Mouse (Mus musculus) liver, adult 2 months (tissue): ENCODE measurements around the gene Ifnb1. TPM values are rescaled to one million over a fixed set of nuclear protein-coding genes. Genes with fewer than 3 reads are reported as not detected.

Experiments
- DNase-seq: peaks from one replicate; pipeline ENCODE4 v3.0.0-alpha.2; 2011; ENCODE audit warnings: low read depth, low spot score; ENCODE audit errors: extremely low read depth
- H3K27ac ChIP-seq: fragments of 200-500 bp; replicated peaks from 2 replicates; pipeline ENCODE4 v1.5.1; 2012; ENCODE audit warnings: low read depth, mild to moderate bottlenecking, control low read depth, inconsistent platforms, low read length; ENCODE audit not compliant: insufficient read depth
- H3K27me3 ChIP-seq: fragments of 200-500 bp; 2 replicates; pipeline ENCODE4 v1.6.1; 2012; ENCODE audit warnings: mild to moderate bottlenecking, moderate library complexity, low read length, inconsistent platforms; ENCODE audit not compliant: control insufficient read depth, insufficient read depth
- H3K36me3 ChIP-seq: fragments of 200-500 bp; 2 replicates; pipeline ENCODE4 v1.6.1; 2012; ENCODE audit warnings: low read length, inconsistent platforms; ENCODE audit not compliant: control insufficient read depth, insufficient read depth
- H3K4me1 ChIP-seq: fragments of 200-500 bp; 2 replicates; pipeline ENCODE4 v1.6.1; 2011; ENCODE audit warnings: low read length; ENCODE audit not compliant: control insufficient read depth, insufficient read depth
- H3K4me3 ChIP-seq: fragments of 200-500 bp; 2 replicates; pipeline ENCODE4 v1.5.1; 2011; ENCODE audit warnings: low read depth, mild to moderate bottlenecking, control low read depth, low read length, moderate library complexity; ENCODE audit not compliant: insufficient read depth
- H3K79me2 ChIP-seq: fragments of 200-500 bp; 2 replicates; pipeline ENCODE4 v1.6.1; 2012; ENCODE audit warnings: inconsistent platforms, mild to moderate bottlenecking, low read length, moderate library complexity; ENCODE audit not compliant: control insufficient read depth, insufficient read depth
- H3K9ac ChIP-seq: fragments of 200-500 bp; 2 replicates; pipeline ENCODE4 v1.6.1; 2012; ENCODE audit warnings: low read depth, mild to moderate bottlenecking, control low read depth, inconsistent platforms, low read length
- CTCF ChIP-seq: fragments of 200-500 bp; IDR thresholded peaks from 2 replicates; pipeline ENCODE4 v1.5.1; 2011; ENCODE audit warnings: low read depth, low read length, control low read depth
- POLR2A ChIP-seq: fragments of 200-500 bp; IDR thresholded peaks from 2 replicates; pipeline ENCODE4 v1.6.1; 2011; ENCODE audit warnings: low read length, control low read depth; ENCODE audit not compliant: insufficient read depth; ENCODE audit errors: extremely low read depth
- WGBS: fragments of 180-500 bp; shearing (Covaris S2); methylation state at CpG from one replicate; pipeline ENCODE4 v1.1.7; 2018; 5-methylcytosine and 5-hydroxymethylcytosine counted together
- polyA plus RNA-seq: library from polyadenylated mRNA; depleted of rRNA; stranded (reverse); fragments of >200 nt; gene quantifications from 2 replicates; pipeline ENCODE4 v1.2.3, GENCODE M21; 2012
- total RNA-seq: library from RNA; depleted of rRNA; stranded (reverse); fragments of >200 nt; gene quantifications from 2 replicates; pipeline ENCODE4 v1.2.3, GENCODE M21; 2014

Gene Ifnb1
- total and polyA plus RNA-seq, 2 experiments: not detected

DNA sequence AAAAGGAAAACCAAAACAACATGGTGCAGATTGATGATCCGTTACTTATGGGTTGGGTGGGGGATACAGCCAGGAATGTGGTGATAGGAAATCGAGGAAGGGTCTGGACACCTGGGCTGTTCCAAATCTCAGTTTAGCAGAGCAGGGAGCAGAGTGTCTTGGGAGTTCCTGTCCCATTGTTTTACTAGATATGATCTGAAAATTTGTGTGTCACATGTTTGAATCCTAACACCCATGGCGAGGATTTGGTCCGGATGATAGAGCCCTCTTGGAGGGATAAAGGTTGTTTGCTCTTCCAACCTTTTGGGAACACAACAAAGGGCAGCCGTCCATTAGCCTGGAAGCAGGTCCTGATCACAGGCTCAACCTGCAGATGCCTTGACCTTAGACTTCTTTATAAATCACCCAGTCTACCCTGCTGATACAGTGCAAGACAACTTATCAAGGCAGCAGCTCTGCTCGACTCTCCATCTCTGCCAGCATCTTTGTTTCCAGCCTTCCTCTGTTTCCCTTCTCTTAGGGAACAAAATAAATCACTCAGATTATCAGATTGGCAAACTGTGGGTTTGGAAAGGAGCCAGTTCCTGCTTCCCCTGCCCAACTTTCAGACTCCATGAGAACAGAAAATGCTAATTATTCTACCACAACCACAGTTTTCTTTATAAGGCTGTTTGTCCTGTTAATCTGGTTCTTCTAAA is 26.1 kb downstream of the Ifnb1 start:
- Histone ChIP-seq H3K79me2 (no peaks in the 10 kb centered on the region), H3K4me1 (no peaks in the 10 kb centered on the region), H3K36me3 (no peaks in the 10 kb centered on the region), H3K9ac (no peak overlapping the region), H3K27me3 (no peaks in the 10 kb centered on the region), H3K4me3 (no peak overlapping the region), H3K27ac (no peak overlapping the region)
- DNase-seq: no peak
- TF ChIP-seq CTCF (no peak), POLR2A (no peak)
- 55% methylated on average over 6 of the region's 6 CpGs for WGBS

- WGBS: 96% methylated on average over 2 of the region's 2 CpGs
- H3K4me3 ChIP-seq: no peak overlapping the region
- no peaks in the 10 kb centered on the region for H3K79me2 ChIP-seq
- H3K4me1 ChIP-seq: no peaks in the 10 kb centered on the region
- DNase-seq: no peak
- TF ChIP-seq CTCF (no peak), POLR2A (no peak)
- no peaks in the 10 kb centered on the region for H3K36me3 ChIP-seq
- no peaks in the 10 kb centered on the region for H3K27me3 ChIP-seq
- no peak overlapping the region for H3K9ac ChIP-seq
- no peak overlapping the region for H3K27ac ChIP-seq
These were observed 33.0 kb downstream of the Ifnb1 start for GRCm38 (mm10) chr4:88489622-88490021.

DNA sequence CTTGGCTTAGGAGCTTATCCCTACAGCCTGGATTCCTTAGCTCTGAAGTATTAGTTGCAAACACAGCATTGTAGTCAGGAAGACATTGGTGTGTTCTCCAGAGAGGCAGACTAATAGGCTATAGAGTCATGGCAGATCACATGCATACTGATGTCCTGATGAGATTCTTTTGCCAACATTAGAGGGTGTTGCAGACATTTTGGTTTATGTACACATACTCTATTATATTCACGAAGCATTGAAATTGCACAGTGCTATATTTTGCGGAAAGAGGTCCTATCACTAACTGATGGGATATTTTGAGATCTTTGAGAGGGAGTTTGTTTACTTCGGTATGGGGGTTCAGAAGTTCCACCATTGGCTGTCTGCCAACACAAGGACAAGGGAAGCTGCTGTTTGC is 34.5 kb downstream of the Ifnb1 start:
- no peaks in the 10 kb centered on the region for H3K79me2 ChIP-seq
- no peak overlapping the region for H3K27ac ChIP-seq

DNA sequence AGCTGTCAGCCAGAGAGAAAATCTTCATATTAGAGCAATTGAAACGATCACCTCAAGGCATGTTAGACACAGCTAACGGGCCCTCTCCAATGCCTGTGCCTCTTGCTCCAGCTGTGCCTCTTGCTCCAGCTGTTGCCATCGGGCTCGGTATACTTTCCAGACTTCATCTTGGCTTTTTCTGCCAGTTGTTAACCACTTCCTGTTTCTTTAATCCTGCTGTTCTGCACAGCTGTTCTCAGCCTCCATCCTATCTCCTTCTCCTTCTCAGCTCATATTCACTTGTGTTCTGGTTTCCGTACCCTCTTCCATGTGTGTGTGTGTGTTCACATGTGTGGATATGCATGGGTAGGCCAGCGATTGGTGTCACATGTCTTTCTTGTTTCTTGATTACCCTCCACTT is 42.4 kb downstream of the Ifnb1 start:
- no peak overlapping the region for H3K27ac ChIP-seq
- no peak overlapping the region for H3K4me3 ChIP-seq
- H3K36me3 ChIP-seq: no peaks in the 10 kb centered on the region
- no peaks in the 10 kb centered on the region for H3K79me2 ChIP-seq
- TF ChIP-seq CTCF: no peak
- no peak for TF ChIP-seq POLR2A
- H3K27me3 ChIP-seq: no peaks in the 10 kb centered on the region
- no peak overlapping the region for H3K9ac ChIP-seq
- no peak for DNase-seq
- 84% methylated on average over 6 of the region's 6 CpGs for WGBS
- no peaks in the 10 kb centered on the region; the same call in 1 of the 2 replicates for H3K4me1 ChIP-seq

More for the DNA sequence above, 34.5 kb downstream of the Ifnb1 start:
- H3K9ac ChIP-seq: no peak overlapping the region
- no peaks in the 10 kb centered on the region for H3K36me3 ChIP-seq
- no peaks in the 10 kb centered on the region for H3K27me3 ChIP-seq
- no peak for TF ChIP-seq CTCF
- TF ChIP-seq POLR2A: no peak
- WGBS: 65% methylated on average over 3 of the region's 3 CpGs
- DNase-seq: no peak
- no peak overlapping the region for H3K4me3 ChIP-seq
- H3K4me1 ChIP-seq: no peaks in the 10 kb centered on the region

DNA sequence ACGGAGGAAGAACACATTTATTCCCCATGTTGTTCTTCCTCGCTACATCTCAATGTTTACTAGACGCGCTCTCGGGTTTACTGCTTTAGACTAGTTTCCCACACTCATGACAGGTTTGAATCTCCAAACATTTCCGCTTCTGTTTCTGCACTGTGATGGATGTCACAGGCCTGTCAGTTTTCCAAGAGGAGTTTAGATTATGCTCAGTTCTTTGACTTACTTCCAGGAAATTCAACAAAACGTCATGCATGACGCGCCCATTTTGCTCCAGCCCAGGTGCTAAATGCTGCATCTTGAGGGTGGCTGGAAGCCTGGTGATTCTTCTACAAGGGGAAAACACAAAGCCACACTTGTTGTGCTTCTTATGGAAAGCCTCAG is 43.8 kb downstream of the Ifnb1 start:
- H3K9ac ChIP-seq: no peak overlapping the region
- TF ChIP-seq POLR2A: no peak
- TF ChIP-seq CTCF: no peak
- WGBS: 89% methylated on average over 9 of the region's 9 CpGs

DNA sequence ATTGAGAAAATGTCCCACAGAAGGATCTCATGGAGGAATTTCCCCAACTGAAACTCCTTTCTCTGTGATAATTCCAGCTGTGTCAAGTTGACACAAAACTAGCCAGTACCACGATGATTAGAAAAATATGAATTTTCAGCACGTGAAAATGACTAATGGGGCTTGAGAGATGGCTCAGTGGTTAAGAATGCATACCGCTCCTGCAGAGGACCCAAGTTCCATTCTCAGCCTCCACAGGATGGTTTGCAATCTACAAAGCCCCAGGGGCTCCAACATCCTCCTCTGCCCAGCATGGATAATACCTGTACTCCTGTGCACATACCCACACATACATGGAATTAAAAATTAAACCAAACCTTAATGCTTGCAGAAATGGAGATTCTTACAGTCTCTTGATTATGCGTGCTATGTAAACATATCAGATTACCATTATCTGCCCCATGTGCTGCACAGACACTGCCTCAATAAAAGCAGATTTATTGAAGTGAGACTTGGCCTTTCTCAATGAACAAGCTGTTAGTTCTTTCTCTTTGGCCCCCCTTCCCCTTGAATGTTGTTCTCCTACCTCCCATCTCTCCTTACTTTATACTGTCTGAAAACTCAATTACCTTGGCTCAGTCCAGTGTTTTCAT is 44.3 kb downstream of the Ifnb1 start:
- H3K4me1 ChIP-seq: no peaks in the 10 kb centered on the region; the same call in 1 of the 2 replicates
- no peak for DNase-seq
- no peak for TF ChIP-seq POLR2A
- TF ChIP-seq CTCF: no peak
- H3K27me3 ChIP-seq: no peaks in the 10 kb centered on the region
- H3K27ac ChIP-seq: no peak overlapping the region
- H3K36me3 ChIP-seq: no peaks in the 10 kb centered on the region
- WGBS: 85% methylated on average over 4 of the region's 4 CpGs
- no peak overlapping the region for H3K4me3 ChIP-seq
- no peaks in the 10 kb centered on the region for H3K79me2 ChIP-seq
- no peak overlapping the region for H3K9ac ChIP-seq

More for the DNA sequence above, 43.8 kb downstream of the Ifnb1 start:
- Histone ChIP-seq H3K27me3 (no peaks in the 10 kb centered on the region), H3K36me3 (no peaks in the 10 kb centered on the region), H3K27ac (no peak overlapping the region), H3K4me1 (no peaks in the 10 kb centered on the region; the same call in 1 of the 2 replicates), H3K4me3 (no peak overlapping the region), H3K79me2 (no peaks in the 10 kb centered on the region)
- DNase-seq: no peak
